Mouse (Mus musculus) limb, embryonic 10.5 days (tissue): ENCODE measurements around the gene 2610002M06Rik. TPM values are rescaled to one million over a fixed set of nuclear protein-coding genes. Genes with fewer than 3 reads are reported as not detected.

ENCODE experiments used
- polyA plus RNA-seq: library from polyadenylated mRNA; unstranded; fragments of >200 nt; fragmentation: Nextera tagmentation; extraction: Ambion mirVana; gene quantifications from 2 replicates; pipeline ENCODE4 v1.2.1, GENCODE M21; 2016

Gene 2610002M06Rik
- polyA plus RNA-seq, 1 experiment from 2014 or later: 5.6 TPM

Other genes with a start within 250 kb of the 2610002M06Rik start
- gene Tbx22, start 148.4 kb downstream of the 2610002M06Rik start, polyA plus RNA-seq: 0.40 and 0.54 TPM in 2 replicates
- gene Tent5d, start 23.7 kb downstream of the 2610002M06Rik start, polyA plus RNA-seq: 0.23 and 0.36 TPM in 2 replicates
- not detected in 2 replicates for gene Gm732, start 132.1 kb upstream of the 2610002M06Rik start, polyA plus RNA-seq